Mouse (Mus musculus) ovary, postnatal 36 days (tissue): Measurements from ENCODE around the gene Npy1r.

Experiments used
- DNase-seq: peaks from one replicate; pipeline ENCODE4 v3.0.0; 2022; ENCODE audit warnings: low spot score, mixed read lengths

Npy1r gene

GRCm38 (mm10) chr8:66696970-66697843 is at the start of gene Npy1r:
Gene Npy1r, plus strand, starts transcription at chr8:66697192.
- peak; percentile 10 for DNase-seq

GRCm38 (mm10) chr8:66681261-66681660 is 15.7 kb upstream of the Npy1r start:
- DNase-seq = no peak

GRCm38 (mm10) chr8:66687511-66688329 is 9.3 kb upstream of the Npy1r start, which contains the start of gene Npy5r:
Gene Npy5r, minus strand, starts transcription at chr8:66688128.
- no peak for DNase-seq

GRCm38 (mm10) chr8:66688395-66688794 is 8.6 kb upstream of the Npy1r start:
- no peak for DNase-seq

- DNase-seq = no peak
Measured at GRCm38 (mm10) chr8:66688799-66689198, 8.2 kb upstream of the Npy1r start.

GRCm38 (mm10) chr8:66690402-66690801 is 6.6 kb upstream of the Npy1r start:
- no peak for DNase-seq

GRCm38 (mm10) chr8:66698011-66698410 is 1.0 kb downstream of the Npy1r start:
- DNase-seq = no peak

GRCm38 (mm10) chr8:66698782-66699181 is 1.8 kb downstream of the Npy1r start:
- DNase-seq = no peak

- DNase-seq = no peak
Measured at GRCm38 (mm10) chr8:66714324-66714975, 17.5 kb downstream of the Npy1r start.

GRCm38 (mm10) chr8:66722835-66723234 is 25.8 kb downstream of the Npy1r start:
- DNase-seq = no peak

- no peak for DNase-seq
Measured at GRCm38 (mm10) chr8:66729446-66729845, 32.5 kb downstream of the Npy1r start.

- DNase-seq = no peak
Measured at GRCm38 (mm10) chr8:66731957-66732356, 35.0 kb downstream of the Npy1r start.

- DNase-seq = no peak
Measured at GRCm38 (mm10) chr8:66742359-66742758, 45.4 kb downstream of the Npy1r start.

- no peak for DNase-seq
Measured at GRCm38 (mm10) chr8:66745612-66746011, 48.6 kb downstream of the Npy1r start.

- DNase-seq = no peak
Measured at GRCm38 (mm10) chr8:66751621-66752020, 54.6 kb downstream of the Npy1r start.

- DNase-seq = no peak
Measured at GRCm38 (mm10) chr8:66756161-66756560, 59.2 kb downstream of the Npy1r start.
